Mouse (Mus musculus) macrophage (primary cell): ENCODE measurements around the gene Bmi1. TPM values are rescaled to one million over a fixed set of nuclear protein-coding genes. Genes with fewer than 3 reads are reported as not detected.

Experiments used
- H3K27ac ChIP-seq: fragments of 350-480 bp; formaldehyde crosslinking; 2 replicates; pipeline ENCODE4 v1.9.0; 2021
- H3K36me3 ChIP-seq: fragments of 350-480 bp; formaldehyde crosslinking; 2 replicates; pipeline ENCODE4 v1.9.0; 2021; ENCODE audit errors: inconsistent target
- H3K4me3 ChIP-seq: fragments of 350-480 bp; formaldehyde crosslinking; 2 replicates; pipeline ENCODE4 v1.9.0; 2021; ENCODE audit errors: inconsistent target
- H3K79me2 ChIP-seq: fragments of 350-480 bp; formaldehyde crosslinking; 2 replicates; pipeline ENCODE4 v1.9.0; 2021; ENCODE audit errors: inconsistent target
- WGBS: methylation state at CpG from one replicate; pipeline ENCODE4 v1.1.7; 2026; ENCODE audit warnings: inconsistent platforms; ENCODE audit not compliant: missing documents; 5-methylcytosine and 5-hydroxymethylcytosine counted together
- polyA plus RNA-seq: library from polyadenylated mRNA; stranded (reverse); fragments of 250-400 nt; gene quantifications from 3 replicates; pipeline ENCODE4 v1.2.4, GENCODE M21; 2018; ENCODE audit warnings: inconsistent platforms

Gene Bmi1
- polyA plus RNA-seq, 1 experiment from 2014 or later, result 27.5 TPM

GRCm38 (mm10) chr2:18724462-18724861, 47.6 kb downstream of the Bmi1 start:
- Histone ChIP-seq H3K79me2 (no peaks in the 10 kb centered on the region), H3K36me3 (no peaks in the 10 kb centered on the region), H3K4me3 (no peak overlapping the region), H3K27ac (no peak overlapping the region)
- 44% methylated on average over 1 of the region's 1 CpGs for WGBS

DNA sequence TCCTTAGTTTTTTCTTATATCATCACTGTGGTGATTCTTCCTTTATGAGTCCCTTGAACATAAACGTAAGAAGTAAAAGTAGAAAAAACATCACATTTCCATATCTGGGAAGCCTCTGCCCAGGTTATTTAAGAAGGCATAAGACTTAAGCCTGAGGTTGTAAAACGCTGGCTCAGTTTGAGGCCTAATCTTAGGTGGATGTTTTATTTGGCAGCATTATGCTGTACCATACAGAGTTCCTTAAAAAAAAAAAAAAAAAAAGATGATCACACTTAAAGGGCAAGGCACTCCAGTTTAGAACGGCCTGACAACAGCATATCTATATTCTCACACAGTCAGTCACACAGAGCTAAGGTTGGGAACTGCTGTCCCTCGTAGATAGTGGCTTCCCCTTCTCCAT, 49.1 kb downstream of the Bmi1 start:
- no peaks in the 10 kb centered on the region for H3K79me2 ChIP-seq
- H3K36me3 ChIP-seq, result no peaks in the 10 kb centered on the region

GRCm38 (mm10) chr2:18731718-18732117, 54.9 kb downstream of the Bmi1 start:
- H3K4me3 ChIP-seq, result no peak overlapping the region
- WGBS, result 70% methylated on average over 6 of the region's 9 CpGs

More for the DNA sequence above, 49.1 kb downstream of the Bmi1 start:
- no peak overlapping the region for H3K4me3 ChIP-seq
- no peak overlapping the region for H3K27ac ChIP-seq
- 88% methylated on average over 4 of the region's 4 CpGs for WGBS

DNA sequence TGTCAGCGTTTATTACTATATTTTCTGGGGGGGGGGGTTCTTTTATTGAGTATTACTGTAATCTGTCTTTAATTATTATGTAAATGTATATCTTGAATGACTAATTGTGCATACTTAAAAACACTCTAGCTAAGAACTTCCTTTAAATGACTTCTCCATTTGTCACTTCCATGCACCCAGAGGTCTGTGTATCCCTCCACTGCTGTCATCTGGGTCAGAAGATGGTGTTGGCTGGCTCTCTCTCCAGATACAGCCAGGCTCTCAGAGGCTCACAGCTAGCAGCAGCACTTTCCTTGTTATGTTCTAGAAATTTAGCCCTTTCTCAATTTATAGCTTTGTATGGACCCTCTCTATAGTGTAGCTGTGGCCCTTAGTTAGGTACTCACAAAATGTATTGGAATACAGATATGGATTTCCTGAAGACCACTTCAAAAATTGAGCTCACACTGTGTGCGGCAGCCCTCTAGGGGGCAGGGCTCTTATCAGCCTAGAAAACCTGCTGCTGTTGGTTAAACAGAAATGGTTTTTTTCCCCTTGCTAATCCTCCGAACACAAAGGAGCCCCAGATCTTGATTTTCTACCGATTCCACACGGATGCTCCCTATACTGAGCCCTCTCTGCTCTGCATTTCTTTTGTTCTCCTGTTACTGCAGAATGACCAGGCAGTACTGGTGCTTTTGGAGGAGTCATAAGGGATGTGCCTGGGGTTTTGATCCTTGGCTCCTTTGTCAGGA, 57.7 kb downstream of the Bmi1 start:
- no peak overlapping the region for H3K27ac ChIP-seq
- no peak overlapping the region for H3K4me3 ChIP-seq
- H3K79me2 ChIP-seq, result no peaks in the 10 kb centered on the region
- no peaks in the 10 kb centered on the region for H3K36me3 ChIP-seq
- 28% methylated on average over 5 of the region's 5 CpGs for WGBS

More at GRCm38 (mm10) chr2:18731718-18732117, 54.9 kb downstream of the Bmi1 start:
- Histone ChIP-seq H3K36me3 (no peaks in the 10 kb centered on the region), H3K79me2 (no peaks in the 10 kb centered on the region), H3K27ac (no peak overlapping the region)

Other genes starting within 250 kb of the Bmi1 start
- gene Commd3, start 4.6 kb upstream of the Bmi1 start, polyA plus RNA-seq, result 139 to 148 TPM (median 141 TPM) in 3 replicates
- gene Spag6, start 17.0 kb downstream of the Bmi1 start, polyA plus RNA-seq, result not detected in 3 replicates